Mouse (Mus musculus): Measurements from ENCODE around the gene Thpo. TPM values are rescaled to one million over a fixed set of nuclear protein-coding genes. Genes with fewer than 3 reads are reported as not detected.

Gene Thpo
- polyA plus RNA-seq, 2 experiments: 0.78 to 3.8 TPM

- peaks cover 16% of the 10 kb centered on the region for H3K4me1 ChIP-seq (ENCODE audit: control insufficient read depth, insufficient read depth, low read length)
- TF ChIP-seq POLR2A (IDR thresholded peaks at IDR 0.05; ENCODE audit: borderline replicate concordance, extremely low read depth, insufficient read depth, insufficient read length): no peak
- H3K4me2 ChIP-seq (replicated peaks; ENCODE audit: low read depth, low read length, severe bottlenecking): no peak overlapping the region
- DNase-seq (ENCODE audit: low spot score) (no peak), ATAC-seq (ENCODE audit: low FRiP score, low read depth) (no peak)
- H3K27me3 ChIP-seq (ENCODE audit: control insufficient read depth, insufficient read depth, low read length): no peaks in the 10 kb centered on the region
- H3K27ac ChIP-seq (replicated peaks; ENCODE audit: low read depth, low read length): no peak overlapping the region
- H3K4me3 ChIP-seq (replicated peaks; ENCODE audit: low read length): no peak overlapping the region
- H3K36me3 ChIP-seq (ENCODE audit: control insufficient read depth, insufficient read depth, low read length): peaks cover 68% of the 10 kb centered on the region
- WGBS: 96% methylated on average over 11 of the region's 11 CpGs
- H3K9ac ChIP-seq (ENCODE audit: low read depth, low read length, severe bottlenecking): no peak overlapping the region
- H3K9me3 ChIP-seq (ENCODE audit: control insufficient read depth, low read length): no peaks in the 10 kb centered on the region
Measured at GRCm38 (mm10) chr16:20710370-20710769, 23.9 kb downstream of the Thpo start.

DNA sequence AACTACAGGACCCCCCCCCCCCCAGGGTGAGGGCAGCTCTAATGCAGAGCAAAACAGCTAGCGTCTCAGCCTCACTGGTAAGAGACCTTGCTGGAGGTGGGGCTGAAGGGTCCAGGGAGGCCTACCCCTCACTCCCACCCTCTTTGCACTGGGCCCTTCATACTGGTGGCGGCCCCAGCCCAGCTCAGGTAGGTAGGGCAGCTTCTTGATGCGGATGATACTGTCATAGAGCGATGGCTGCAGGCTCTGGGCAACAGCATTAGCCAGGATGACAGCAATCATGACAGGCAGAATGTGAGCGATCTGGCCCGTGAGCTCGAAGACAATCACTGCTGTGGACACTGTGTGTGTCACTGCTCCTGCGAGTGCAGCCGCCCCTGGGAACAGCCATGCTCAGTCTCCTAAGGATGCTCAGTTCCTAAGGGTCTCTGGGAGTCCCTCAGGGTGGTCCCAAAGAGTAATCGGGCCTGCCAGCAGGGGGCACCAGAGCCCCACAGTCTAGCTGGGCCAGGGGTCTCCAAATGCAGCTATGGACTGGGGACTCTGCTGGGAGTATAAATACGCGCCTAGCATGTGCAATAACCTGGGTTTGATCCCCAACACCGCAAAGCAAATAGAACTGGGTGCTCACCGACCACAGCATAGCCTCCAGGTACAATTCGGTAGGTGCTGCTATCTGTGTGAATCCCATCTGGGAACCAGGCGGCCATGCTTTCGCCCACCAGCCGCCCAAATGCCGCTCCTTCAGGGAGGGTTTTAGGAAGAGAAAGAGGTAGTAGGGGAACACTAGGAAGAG lies 25.2 kb downstream of the Thpo start:
- no peak overlapping the region for H3K9ac ChIP-seq (ENCODE audit: low read depth, low read length, severe bottlenecking)
- no peaks in the 10 kb centered on the region for H3K9me3 ChIP-seq (ENCODE audit: control insufficient read depth, low read length)
- DNase-seq (ENCODE audit: low spot score): no peak
- H3K4me2 ChIP-seq (replicated peaks; ENCODE audit: low read depth, low read length, severe bottlenecking): no peak overlapping the region
- H3K36me3 ChIP-seq (ENCODE audit: control insufficient read depth, insufficient read depth, low read length): peaks cover 79% of the 10 kb centered on the region
- H3K4me1 ChIP-seq (ENCODE audit: control insufficient read depth, insufficient read depth, low read length): peaks cover 5% of the 10 kb centered on the region; the same call in 1 of the 2 replicates
- no peak for ATAC-seq (ENCODE audit: low FRiP score, low read depth)
- no peak for TF ChIP-seq POLR2A (IDR thresholded peaks at IDR 0.05; ENCODE audit: borderline replicate concordance, extremely low read depth, insufficient read depth, insufficient read length)
- no peaks in the 10 kb centered on the region for H3K27me3 ChIP-seq (ENCODE audit: control insufficient read depth, insufficient read depth, low read length)
- WGBS: 77% methylated on average over 19 of the region's 19 CpGs
- no peak overlapping the region for H3K4me3 ChIP-seq (replicated peaks; ENCODE audit: low read length)
- no peak overlapping the region for H3K27ac ChIP-seq (replicated peaks; ENCODE audit: low read depth, low read length)

GRCm38 (mm10) chr16:20708220-20708938 lies 25.9 kb downstream of the Thpo start:
- Histone ChIP-seq H3K4me2 (replicated peaks; ENCODE audit: low read depth, low read length, severe bottlenecking) (no peak overlapping the region), H3K9me3 (ENCODE audit: control insufficient read depth, low read length) (no peaks in the 10 kb centered on the region), H3K4me3 (replicated peaks; ENCODE audit: low read length) (no peak overlapping the region), H3K36me3 (ENCODE audit: control insufficient read depth, insufficient read depth, low read length) (peaks cover 82% of the 10 kb centered on the region), H3K27me3 (ENCODE audit: control insufficient read depth, insufficient read depth, low read length) (no peaks in the 10 kb centered on the region), H3K4me1 (ENCODE audit: control insufficient read depth, insufficient read depth, low read length) (no peaks in the 10 kb centered on the region), H3K27ac (replicated peaks; ENCODE audit: low read depth, low read length) (no peak overlapping the region), H3K9ac (ENCODE audit: low read depth, low read length, severe bottlenecking) (no peak overlapping the region)
- WGBS: 93% methylated on average over 21 of the region's 21 CpGs
- TF ChIP-seq POLR2A (IDR thresholded peaks at IDR 0.05; ENCODE audit: borderline replicate concordance, extremely low read depth, insufficient read depth, insufficient read length): no peak
- DNase-seq (ENCODE audit: low spot score) (no peak), ATAC-seq (ENCODE audit: low FRiP score, low read depth) (no peak)

DNA sequence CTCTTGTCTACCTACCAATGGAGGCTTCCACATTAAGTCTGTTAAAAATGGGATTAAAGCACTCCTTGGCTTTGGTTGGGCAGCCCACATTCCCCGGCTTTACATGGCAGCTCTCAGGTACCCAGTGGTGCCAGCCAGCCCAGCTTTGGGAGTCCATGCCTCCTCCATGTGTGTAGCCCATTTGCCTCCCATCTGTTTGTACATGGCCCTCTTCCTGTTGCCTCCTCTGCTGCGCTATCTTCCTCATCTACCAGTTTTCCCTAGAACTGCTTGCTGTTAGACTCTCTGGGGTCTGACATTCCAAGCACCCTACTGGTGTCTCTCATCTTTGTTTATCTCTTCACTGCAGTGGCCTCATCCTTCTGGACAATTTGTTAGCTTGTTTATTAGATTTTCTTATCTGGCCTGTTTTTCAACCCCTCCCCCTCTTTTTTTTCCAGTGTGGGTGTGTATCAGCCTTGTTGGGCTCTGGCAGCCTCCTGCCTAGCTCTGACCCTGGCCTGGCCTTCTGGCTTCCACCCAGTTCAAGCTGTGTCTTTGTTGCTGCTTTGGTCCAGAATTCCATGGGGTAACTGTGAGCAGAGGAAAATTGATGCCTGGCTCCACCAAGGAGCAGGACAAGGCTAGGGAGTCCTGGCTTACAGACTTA lies 27.8 kb downstream of the Thpo start:
- Histone ChIP-seq H3K27ac (replicated peaks; ENCODE audit: low read depth, low read length) (no peak overlapping the region), H3K4me1 (ENCODE audit: control insufficient read depth, insufficient read depth, low read length) (peaks cover 12% of the 10 kb centered on the region), H3K9ac (ENCODE audit: low read depth, low read length, severe bottlenecking) (no peak overlapping the region), H3K27me3 (ENCODE audit: control insufficient read depth, insufficient read depth, low read length) (no peaks in the 10 kb centered on the region), H3K9me3 (ENCODE audit: control insufficient read depth, low read length) (no peaks in the 10 kb centered on the region), H3K36me3 (ENCODE audit: control insufficient read depth, insufficient read depth, low read length) (peaks cover 77% of the 10 kb centered on the region), H3K4me2 (replicated peaks; ENCODE audit: low read depth, low read length, severe bottlenecking) (no peak overlapping the region), H3K4me3 (replicated peaks; ENCODE audit: low read length) (no peak overlapping the region)
- DNase-seq (ENCODE audit: low spot score): no peak
- TF ChIP-seq POLR2A (IDR thresholded peaks at IDR 0.05; ENCODE audit: borderline replicate concordance, extremely low read depth, insufficient read depth, insufficient read length): no peak
- ATAC-seq (ENCODE audit: low FRiP score, low read depth): no peak
- WGBS: 87% methylated on average over 2 of the region's 2 CpGs

- no peak overlapping the region for H3K4me2 ChIP-seq (replicated peaks; ENCODE audit: low read depth, low read length, severe bottlenecking)
- no peak overlapping the region for H3K9ac ChIP-seq (ENCODE audit: low read depth, low read length, severe bottlenecking)
- no peaks in the 10 kb centered on the region for H3K9me3 ChIP-seq (ENCODE audit: control insufficient read depth, low read length)
- peaks cover 14% of the 10 kb centered on the region for H3K4me1 ChIP-seq (ENCODE audit: control insufficient read depth, insufficient read depth, low read length)
- H3K4me3 ChIP-seq (replicated peaks; ENCODE audit: low read length): no peak overlapping the region
- no peak for ATAC-seq (ENCODE audit: low FRiP score, low read depth)
- WGBS: 83% methylated on average over 3 of the region's 3 CpGs
- TF ChIP-seq POLR2A (IDR thresholded peaks at IDR 0.05; ENCODE audit: borderline replicate concordance, extremely low read depth, insufficient read depth, insufficient read length): no peak
- no peaks in the 10 kb centered on the region for H3K27me3 ChIP-seq (ENCODE audit: control insufficient read depth, insufficient read depth, low read length)
- H3K36me3 ChIP-seq (ENCODE audit: control insufficient read depth, insufficient read depth, low read length): peaks cover 69% of the 10 kb centered on the region
- no peak overlapping the region for H3K27ac ChIP-seq (replicated peaks; ENCODE audit: low read depth, low read length)
- DNase-seq (ENCODE audit: low spot score): no peak
Measured at GRCm38 (mm10) chr16:20705786-20706185, 28.5 kb downstream of the Thpo start.

All from limb, embryonic 14.5 days (tissue).